In genomic region chr17:47395376-47395913, GRCm38 (mm10) we compare ENCODE assay signal across 8 mouse cellular contexts. TPM values are rescaled to one million over a fixed set of nuclear protein-coding genes. Genes with fewer than 3 reads are reported as not detected.
DNase-seq lines count a peak whose midpoint lies in the region; ATAC-seq and TF ChIP-seq lines count a peak whose summit lies in the region.

No protein-coding gene starts in this region.

- H3K4me1 ChIP-seq in kidney, adult 2 months (ENCODE audit: control insufficient read depth, insufficient read depth, low read length) = peaks cover 2% of the 10 kb centered on the region; the same call in 1 of the 2 replicates
- H3K4me1 ChIP-seq in lung, embryonic 15.5 days = peaks cover 15% of the 10 kb centered on the region
- H3K4me1 ChIP-seq in neural tube, embryonic 15.5 days = peaks cover 15% of the 10 kb centered on the region

- H3K4me3 ChIP-seq in left cerebral cortex, adult 2 months = peak overlapping the region; percentile 21; the same call in 1 of the 2 replicates
- H3K4me3 ChIP-seq in kidney, adult 2 months (ENCODE audit: insufficient read depth, low read depth, low read length) = peak overlapping the region; percentile 52
- H3K4me3 ChIP-seq in lung, embryonic 15.5 days = peak overlapping the region; percentile 38
- H3K4me3 ChIP-seq in neural tube, embryonic 15.5 days (replicated peaks) = peak overlapping the region; percentile 23

- intact Hi-C loops in left cerebral cortex, adult 2 months (cut with DNase I) = no loop called here

- H3K27ac ChIP-seq in left cerebral cortex, adult 2 months = no peak overlapping the region
- H3K27ac ChIP-seq in kidney, adult 2 months (ENCODE audit: insufficient read depth, low read depth, low read length) = no peak overlapping the region
- no peak overlapping the region for H3K27ac ChIP-seq in lung, embryonic 15.5 days
- no peak overlapping the region for H3K27ac ChIP-seq in neural tube, embryonic 15.5 days (replicated peaks)

- TF ChIP-seq POLR2A in kidney, adult 2 months (IDR thresholded peaks at IDR 0.05; ENCODE audit: low read depth, low read length) = no peak

- 3% methylated on average over 18 of the region's 20 CpGs for WGBS in kidney, adult 2 months
- 3% methylated on average over 20 of the region's 20 CpGs for WGBS in lung, embryonic 15.5 days
- WGBS in neural tube, embryonic 15.5 days = 2% methylated on average over 18 of the region's 20 CpGs

- no peaks in the 10 kb centered on the region for H3K9me3 ChIP-seq in lung, embryonic 15.5 days
- H3K9me3 ChIP-seq in neural tube, embryonic 15.5 days (replicated peaks) = no peaks in the 10 kb centered on the region

- DNase-seq in left cerebral cortex, adult 2 months (ENCODE audit: extremely low spot score in 1 of 2, low spot score in 2 of 2) = no peak
- no peak for DNase-seq in left cerebral cortex, adult 9 months (ENCODE audit: low spot score in 2 of 2)
- peak; percentile 76 for DNase-seq in embryo, embryonic 11 days
- peak; percentile 21 for DNase-seq in heart, adult 8-10 months (ENCODE audit: low spot score)
- peak; percentile 71 for DNase-seq in kidney, adult 2 months
- peak; percentile 74 for DNase-seq in urinary bladder, postnatal 14 days (ENCODE audit: low spot score)

- peak; percentile 81 for ATAC-seq in lung, embryonic 15.5 days (ENCODE audit: borderline replicate concordance, extremely low read depth, low FRiP score, low TSS enrichment)
- peak; percentile 65; the same call in 1 of the 2 replicates for ATAC-seq in neural tube, embryonic 15.5 days (ENCODE audit: low FRiP score)

- no peak overlapping the region for H3K9ac ChIP-seq in lung, embryonic 15.5 days
- H3K9ac ChIP-seq in neural tube, embryonic 15.5 days (replicated peaks) = no peak overlapping the region

- no peaks in the 10 kb centered on the region for H3K27me3 ChIP-seq in kidney, adult 2 months (replicated peaks; ENCODE audit: control insufficient read depth, insufficient read depth, low read length)
- H3K27me3 ChIP-seq in lung, embryonic 15.5 days = peaks cover 30% of the 10 kb centered on the region
- peaks cover 32% of the 10 kb centered on the region for H3K27me3 ChIP-seq in neural tube, embryonic 15.5 days (replicated peaks)

- H3K4me2 ChIP-seq in lung, embryonic 15.5 days = peak overlapping the region; percentile 67
- peak overlapping the region; percentile 52 for H3K4me2 ChIP-seq in neural tube, embryonic 15.5 days

- no peaks in the 10 kb centered on the region for H3K36me3 ChIP-seq in kidney, adult 2 months (ENCODE audit: control insufficient read depth, insufficient read depth, low read length)
- no peaks in the 10 kb centered on the region for H3K36me3 ChIP-seq in lung, embryonic 15.5 days
- H3K36me3 ChIP-seq in neural tube, embryonic 15.5 days = no peaks in the 10 kb centered on the region

- no peak for TF ChIP-seq CTCF in left cerebral cortex, adult 2 months (IDR thresholded peaks at IDR 0.05)
- TF ChIP-seq CTCF in kidney, adult 2 months (conservative IDR thresholded peaks at IDR 0.05; ENCODE audit: insufficient read depth, insufficient read length, low read depth, low read length) = no peak

RNA-seq across cellular contexts. Expression of gene Guca1a, which starts 4.9 kb away (rescaled TPM):
- total RNA-seq in left cerebral cortex, adult 2 months (2021) = not detected
- total RNA-seq in heart, adult 8-10 months (2022) = under 1 TPM in 1 of 4 experiments, not detected in 3; 0.33 TPM
- 0.91 and 1.4 TPM in 2 replicates for polyA plus RNA-seq in kidney, adult 2 months (2012; rRNA removed)
- 1.7 and 2.0 TPM in 2 replicates for polyA plus RNA-seq in lung, embryonic 15.5 days (2015; fragmentation: Nextera tagmentation; extraction: Ambion mirVana)
- polyA plus RNA-seq in neural tube, embryonic 15.5 days (2015; fragmentation: Nextera tagmentation; extraction: Ambion mirVana) = 0.92 and 1.2 TPM in 2 replicates

RNA-seq across cellular contexts. Expression of gene Guca1b, which starts 10.3 kb away (rescaled TPM):
- total RNA-seq in left cerebral cortex, adult 2 months (2021) = 1 to 10 TPM; 1.8 to 2.9 TPM
- total RNA-seq in heart, adult 8-10 months (2022) = under 1 TPM in 3 of 4 experiments, not detected in 1; 0.17 to 0.37 (median 0.35) TPM
- 0.91 and 0.95 TPM in 2 replicates for polyA plus RNA-seq in kidney, adult 2 months (2012; rRNA removed)
- polyA plus RNA-seq in lung, embryonic 15.5 days (2015; fragmentation: Nextera tagmentation; extraction: Ambion mirVana) = 0.47 and 0.87 TPM in 2 replicates
- polyA plus RNA-seq in neural tube, embryonic 15.5 days (2015; fragmentation: Nextera tagmentation; extraction: Ambion mirVana) = 0.56 and 0.77 TPM in 2 replicates

RNA-seq across cellular contexts. Expression of gene Mrps10, which starts 26.8 kb away (rescaled TPM):
- total RNA-seq in left cerebral cortex, adult 2 months (2021) = 10 to 100 TPM; 28.4 to 29.1 TPM
- 10 to 100 TPM; 22.2 to 28.9 (median 28.5) TPM for total RNA-seq in heart, adult 8-10 months (2022)
- polyA plus RNA-seq in kidney, adult 2 months (2012; rRNA removed) = 28.5 and 30.8 TPM in 2 replicates
- polyA plus RNA-seq in lung, embryonic 15.5 days (2015; fragmentation: Nextera tagmentation; extraction: Ambion mirVana) = 78.2 and 79.2 TPM in 2 replicates
- 72.0 and 75.3 TPM in 2 replicates for polyA plus RNA-seq in neural tube, embryonic 15.5 days (2015; fragmentation: Nextera tagmentation; extraction: Ambion mirVana)

RNA-seq across cellular contexts. Expression of gene AI661453, which starts 41.0 kb away (rescaled TPM):
- under 1 TPM; 0.61 to 0.84 TPM for total RNA-seq in left cerebral cortex, adult 2 months (2021)
- 1 to 10 TPM in 3 of 4 experiments, under 1 TPM in 1; 0.50 to 2.1 (median 1.2) TPM for total RNA-seq in heart, adult 8-10 months (2022)
- polyA plus RNA-seq in kidney, adult 2 months (2012; rRNA removed) = 7.9 and 9.7 TPM in 2 replicates
- polyA plus RNA-seq in lung, embryonic 15.5 days (2015; fragmentation: Nextera tagmentation; extraction: Ambion mirVana) = 2.0 and 2.4 TPM in 2 replicates
- polyA plus RNA-seq in neural tube, embryonic 15.5 days (2015; fragmentation: Nextera tagmentation; extraction: Ambion mirVana) = 0.19 and 0.43 TPM in 2 replicates

RNA-seq across cellular contexts. Expression of gene 1700001C19Rik, which starts 41.7 kb away (rescaled TPM):
- total RNA-seq in left cerebral cortex, adult 2 months (2021) = not detected
- total RNA-seq in heart, adult 8-10 months (2022) = not detected
- 0.09 and 0.23 TPM in 2 replicates for polyA plus RNA-seq in kidney, adult 2 months (2012; rRNA removed)
- 0.14 and 0.45 TPM in 2 replicates for polyA plus RNA-seq in lung, embryonic 15.5 days (2015; fragmentation: Nextera tagmentation; extraction: Ambion mirVana)
- polyA plus RNA-seq in neural tube, embryonic 15.5 days (2015; fragmentation: Nextera tagmentation; extraction: Ambion mirVana) = 0.63 and 0.78 TPM in 2 replicates

Comparison
In these comparisons a context has a peak if more than half of its experiments do, and no peak if none do; other contexts are left out.
1. DNase-seq: peak in embryo, embryonic 11 days (single experiment), heart, adult 8-10 months (single experiment), kidney, adult 2 months (single experiment) and urinary bladder, postnatal 14 days (single experiment); none in left cerebral cortex, adult 2 months (0 of 2) and left cerebral cortex, adult 9 months (0 of 2).
2. Peak in every context shown above with its lines, with median percentiles within 50 percentile points of each other: H3K4me3 ChIP-seq.